Mouse (Mus musculus): Measurements from ENCODE around the gene Plekhg6.

Gene Plekhg6

DNA sequence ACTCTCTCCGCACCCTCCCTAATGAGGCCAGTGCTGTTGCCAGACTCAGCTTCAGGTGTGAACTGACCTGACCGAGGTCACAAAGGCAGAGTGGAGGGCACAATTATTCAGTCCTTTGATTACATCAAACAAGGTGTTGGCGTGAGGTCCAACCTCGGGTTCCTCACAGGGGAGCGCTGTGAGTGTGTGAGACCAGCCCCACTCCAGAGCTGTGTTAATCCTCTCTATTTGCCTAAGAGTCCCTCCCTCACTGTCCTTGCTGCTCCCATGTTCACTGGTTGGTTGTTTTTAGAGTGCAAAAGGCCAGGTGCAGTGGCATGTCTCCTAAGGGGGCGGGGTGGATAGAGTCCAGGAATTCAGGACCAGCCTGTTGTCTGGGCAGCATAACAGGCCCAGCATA, 5.5 kb upstream of the Plekhg6 start:
- no peak for DNase-seq (ENCODE audit: extremely low read depth, insufficient read length, low spot score)

DNA sequence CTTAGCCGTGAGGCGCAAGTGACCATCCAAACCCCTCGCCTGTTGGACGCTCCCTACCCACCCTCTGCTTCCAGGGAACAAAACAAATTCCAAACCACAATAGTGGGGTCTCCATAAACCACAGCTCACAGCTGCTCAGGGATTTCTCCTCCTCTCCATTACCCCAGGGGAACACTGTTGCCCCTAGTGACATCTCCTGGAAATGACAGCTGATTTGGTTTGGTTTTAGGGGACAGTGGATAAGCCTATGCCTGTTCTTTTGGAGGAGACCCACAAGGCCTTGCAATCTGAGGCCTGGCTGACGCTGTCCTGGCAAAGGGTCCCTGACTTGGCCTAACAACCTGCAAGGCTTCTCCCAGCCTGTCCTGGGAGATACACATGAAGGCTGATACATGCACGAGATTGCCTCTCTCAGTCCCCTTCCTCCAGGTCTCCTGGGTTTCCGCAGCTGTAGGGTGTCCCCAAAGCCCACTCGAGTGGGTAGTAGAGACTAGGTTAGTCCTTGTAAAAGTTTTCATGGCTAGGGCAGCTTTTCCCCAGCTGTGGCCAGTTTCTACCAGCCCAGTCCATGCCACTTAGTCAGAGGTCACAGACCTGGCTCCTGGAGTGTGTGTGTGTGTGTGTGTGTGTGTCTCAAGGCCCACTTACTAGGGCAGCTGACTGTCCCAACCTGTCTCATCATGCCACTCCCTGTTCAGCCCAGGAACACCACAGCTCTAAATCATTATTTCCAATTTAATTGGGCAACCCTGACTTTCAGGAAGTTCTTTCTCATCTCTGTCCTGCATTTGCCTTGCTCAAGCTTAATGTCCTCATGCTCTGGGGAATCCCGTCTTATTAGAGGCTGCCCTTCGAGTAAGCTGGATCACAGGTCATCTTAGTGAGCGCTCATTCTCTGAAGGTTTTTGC, 4.7 kb upstream of the Plekhg6 start:
- no peak for DNase-seq (ENCODE audit: extremely low read depth, insufficient read length, low spot score)

DNA sequence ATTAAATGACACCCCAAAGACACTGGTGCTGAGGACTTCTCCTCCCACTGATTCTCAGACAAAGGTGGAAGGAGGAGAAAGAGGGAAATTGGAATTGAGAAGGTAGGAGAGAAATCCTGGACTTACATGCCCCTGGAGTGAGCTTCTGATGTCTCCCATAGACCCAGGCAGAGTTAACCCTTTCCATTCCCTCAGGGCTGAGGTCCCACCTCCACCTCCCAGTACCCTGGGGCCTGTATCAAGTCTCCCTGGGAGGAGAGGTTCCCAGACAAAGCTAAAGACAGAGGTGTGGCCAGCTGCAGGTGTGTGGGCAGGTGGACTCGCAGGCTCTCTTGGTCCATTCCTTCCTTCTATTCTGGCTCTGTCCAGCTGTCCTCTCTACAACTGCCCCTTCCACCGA, 1.4 kb upstream of the Plekhg6 start:
- no peak for DNase-seq (ENCODE audit: extremely low read depth, insufficient read length, low spot score)

DNA sequence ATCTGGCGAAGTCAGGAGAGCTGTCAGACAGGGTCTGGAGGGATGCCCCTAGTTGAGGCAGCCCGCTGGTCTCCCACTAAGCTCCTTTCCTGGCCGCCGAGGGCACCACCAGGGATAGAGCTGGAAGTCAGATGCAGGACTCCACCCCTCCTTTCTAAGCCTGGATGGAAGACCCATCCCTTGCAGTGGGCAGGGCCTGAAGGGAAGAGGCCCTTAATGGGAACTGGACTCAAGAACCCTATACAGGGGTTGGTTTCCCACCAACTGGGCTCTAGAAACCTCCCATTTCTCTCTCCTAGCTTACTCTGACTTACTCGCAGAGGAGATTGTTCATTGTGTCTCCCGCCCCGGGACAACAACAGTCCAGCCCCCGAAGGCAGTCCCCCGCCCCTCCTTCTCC, 812 bp downstream of the Plekhg6 start:
- no peak for DNase-seq (ENCODE audit: extremely low read depth, insufficient read length, low spot score)

DNA sequence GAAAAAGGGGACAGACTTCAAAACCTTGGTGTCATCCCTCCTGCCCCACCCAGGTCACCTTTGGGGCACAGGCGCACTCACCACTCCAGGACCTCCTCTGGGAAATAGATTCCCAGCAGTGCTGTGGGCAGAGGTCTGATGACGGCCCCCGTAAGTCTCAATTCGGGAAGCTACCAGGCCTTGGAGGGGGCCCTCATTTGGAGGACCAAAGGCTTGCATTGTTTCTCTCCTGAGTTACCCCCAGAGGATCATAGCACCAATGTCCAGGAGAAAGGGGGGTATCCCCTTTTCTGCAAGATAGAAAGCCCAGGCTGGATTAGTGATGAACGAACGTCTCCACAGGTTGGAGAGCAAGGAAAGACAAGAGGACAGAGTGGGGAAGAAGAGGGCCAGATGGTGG, 2.0 kb downstream of the Plekhg6 start:
- no peak for DNase-seq (ENCODE audit: extremely low read depth, insufficient read length, low spot score)

DNA sequence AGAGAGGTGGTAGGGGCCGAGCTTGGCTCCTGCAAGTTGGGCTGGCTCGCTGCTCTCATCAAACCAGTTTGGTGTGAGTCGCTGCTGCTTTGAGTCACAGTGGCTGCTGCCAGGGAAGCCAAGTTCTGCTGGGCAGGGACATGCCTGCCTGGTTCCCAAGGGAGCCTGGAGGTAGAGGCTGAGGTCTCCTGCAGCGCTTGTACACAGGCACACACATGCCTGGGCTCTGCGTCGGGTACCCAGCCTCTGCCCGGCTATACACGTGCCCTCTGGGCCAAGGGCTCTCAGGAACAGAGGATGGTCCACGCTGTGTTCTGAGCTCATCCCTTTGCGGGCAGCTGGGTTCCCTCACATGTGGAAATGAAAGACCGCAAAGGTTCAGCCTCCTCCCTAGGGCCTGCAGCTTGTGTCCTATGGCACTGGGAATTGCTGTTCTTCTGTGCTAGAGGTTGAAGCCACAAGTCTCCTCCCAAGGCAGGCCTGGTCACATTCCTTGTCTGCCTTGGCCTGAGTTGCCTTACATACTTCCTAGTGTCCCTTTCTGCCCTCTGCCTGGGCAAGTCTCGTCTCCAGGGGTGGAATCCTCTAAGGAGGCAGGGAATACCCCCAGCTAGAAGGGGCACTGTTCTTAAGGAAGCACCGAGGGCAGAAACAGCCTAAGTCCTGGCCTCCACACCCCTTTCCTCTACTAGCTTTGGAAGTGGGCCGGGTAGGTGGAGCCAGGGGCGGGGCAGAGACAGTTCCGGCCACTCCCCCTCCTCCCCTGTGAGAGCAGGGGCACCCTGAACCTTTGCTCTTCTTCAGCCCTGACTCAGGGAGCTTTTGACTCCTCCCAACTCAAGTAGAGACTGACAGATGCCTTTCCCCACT, 2.8 kb downstream of the Plekhg6 start:
- DNase-seq (ENCODE audit: extremely low read depth, insufficient read length, low spot score) = peak; percentile 96

DNA sequence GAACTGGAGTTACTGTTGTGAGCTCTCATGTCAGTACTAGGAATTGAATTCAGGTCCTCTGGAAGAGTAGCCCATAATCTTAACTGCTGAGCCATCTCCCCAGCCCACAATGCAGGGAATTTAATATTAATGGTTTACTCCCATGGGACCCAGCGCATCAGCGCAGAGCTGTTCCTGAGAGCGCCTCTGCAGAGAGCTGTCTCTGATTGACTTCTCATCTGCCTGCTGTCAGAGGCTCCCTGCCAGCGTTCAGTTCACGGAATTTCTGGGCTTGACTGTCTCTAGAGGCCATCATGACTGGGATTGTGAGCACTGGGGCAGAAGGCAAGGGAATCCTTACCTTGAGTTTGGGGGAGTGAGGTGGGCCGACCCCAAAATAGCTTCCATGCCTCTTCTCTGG, 3.6 kb downstream of the Plekhg6 start:
- no peak for DNase-seq (ENCODE audit: extremely low read depth, insufficient read length, low spot score)

DNA sequence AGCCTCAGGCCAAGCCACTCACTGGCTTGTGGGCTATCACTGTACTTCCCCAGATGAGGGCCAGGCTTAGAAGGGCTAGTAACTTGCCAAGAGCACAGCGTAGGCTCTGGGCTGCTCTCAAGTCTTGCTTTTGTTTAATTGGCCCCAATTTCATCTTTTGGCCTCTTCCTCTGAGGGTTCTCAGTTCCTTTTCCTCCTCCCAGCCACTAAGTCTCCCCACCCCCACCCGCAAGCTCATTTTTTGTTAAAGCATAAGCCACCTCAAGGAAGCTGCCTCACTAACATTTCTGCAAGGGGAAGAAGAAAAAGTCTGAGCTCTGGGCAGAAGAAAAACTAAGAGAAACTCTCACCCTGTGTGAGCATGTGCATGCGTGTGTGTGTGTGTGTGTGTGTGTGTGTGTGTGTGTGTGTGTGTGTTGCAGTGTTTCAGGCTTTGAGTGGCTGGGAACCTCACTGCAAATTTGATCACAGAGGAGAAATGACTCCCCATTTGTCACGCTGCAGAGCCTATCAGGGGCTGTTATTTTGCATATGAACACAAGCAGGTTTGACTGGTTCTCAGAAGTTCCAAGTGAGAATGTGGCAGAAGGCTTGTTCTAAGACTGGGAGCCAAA, 12.7 kb downstream of the Plekhg6 start:
- DNase-seq (ENCODE audit: extremely low read depth, insufficient read length, low spot score) = no peak

DNA sequence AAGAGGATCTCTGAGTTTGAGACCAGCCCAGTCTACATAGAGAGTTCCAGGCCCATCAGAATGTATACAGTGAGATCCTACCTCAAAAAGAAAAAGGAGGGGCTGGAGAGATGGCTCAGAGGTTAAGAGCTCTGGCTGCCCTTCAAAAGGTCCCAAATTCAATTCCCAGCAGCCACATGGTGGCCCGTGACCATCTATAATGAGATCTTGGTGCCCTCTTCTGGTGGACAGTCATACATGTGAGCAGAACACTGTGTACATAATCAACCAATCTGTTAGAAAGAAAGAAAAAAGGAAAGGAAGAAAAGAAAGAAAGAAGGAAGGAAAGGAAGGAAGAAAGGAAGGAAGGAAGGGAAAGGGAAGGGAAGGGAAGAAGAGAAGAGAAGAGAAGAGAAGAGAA, 14.5 kb downstream of the Plekhg6 start:
- DNase-seq (ENCODE audit: extremely low read depth, insufficient read length, low spot score) = no peak

DNA sequence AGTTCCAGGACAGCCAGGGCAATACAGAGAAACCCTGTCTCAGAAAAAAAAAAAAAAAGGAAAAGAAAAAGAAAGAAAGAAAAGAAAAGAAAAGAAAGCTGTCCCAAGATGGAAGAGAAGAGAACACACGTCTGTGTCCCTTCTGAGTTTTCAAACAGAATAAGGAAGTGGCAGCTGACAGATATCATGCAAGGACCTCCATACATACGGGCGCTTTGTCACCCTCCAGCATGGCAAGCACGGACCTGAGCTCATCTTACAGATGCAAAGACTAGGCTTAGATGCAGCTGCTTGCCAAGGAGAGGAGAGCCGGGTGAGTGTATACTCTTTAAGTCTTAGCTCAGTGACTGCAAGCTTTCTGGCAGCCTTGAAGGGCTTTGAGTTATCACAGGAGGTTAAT, 15.1 kb downstream of the Plekhg6 start:
- DNase-seq (ENCODE audit: extremely low read depth, insufficient read length, low spot score) = no peak

DNA sequence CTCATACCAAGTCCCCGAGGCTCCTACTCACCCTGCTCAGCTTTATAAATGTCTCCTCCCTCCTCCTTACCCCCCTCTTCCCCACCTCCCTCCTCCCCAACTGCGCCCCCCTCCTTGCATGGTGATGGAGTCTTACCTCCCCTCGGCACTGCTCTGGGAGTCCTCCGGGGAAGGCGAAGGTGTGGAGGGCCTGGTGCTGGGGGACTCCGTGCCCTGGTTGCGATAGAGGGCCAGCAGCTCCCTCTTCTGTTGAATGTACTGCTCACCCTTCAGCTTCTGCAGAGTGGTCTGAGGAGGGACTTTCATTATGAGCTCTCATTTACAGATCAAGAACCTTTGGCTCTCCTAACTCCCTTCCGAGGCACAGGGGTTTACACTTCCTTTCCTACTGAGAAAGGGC, 16.1 kb downstream of the Plekhg6 start:
- no peak for DNase-seq (ENCODE audit: extremely low read depth, insufficient read length, low spot score)

DNA sequence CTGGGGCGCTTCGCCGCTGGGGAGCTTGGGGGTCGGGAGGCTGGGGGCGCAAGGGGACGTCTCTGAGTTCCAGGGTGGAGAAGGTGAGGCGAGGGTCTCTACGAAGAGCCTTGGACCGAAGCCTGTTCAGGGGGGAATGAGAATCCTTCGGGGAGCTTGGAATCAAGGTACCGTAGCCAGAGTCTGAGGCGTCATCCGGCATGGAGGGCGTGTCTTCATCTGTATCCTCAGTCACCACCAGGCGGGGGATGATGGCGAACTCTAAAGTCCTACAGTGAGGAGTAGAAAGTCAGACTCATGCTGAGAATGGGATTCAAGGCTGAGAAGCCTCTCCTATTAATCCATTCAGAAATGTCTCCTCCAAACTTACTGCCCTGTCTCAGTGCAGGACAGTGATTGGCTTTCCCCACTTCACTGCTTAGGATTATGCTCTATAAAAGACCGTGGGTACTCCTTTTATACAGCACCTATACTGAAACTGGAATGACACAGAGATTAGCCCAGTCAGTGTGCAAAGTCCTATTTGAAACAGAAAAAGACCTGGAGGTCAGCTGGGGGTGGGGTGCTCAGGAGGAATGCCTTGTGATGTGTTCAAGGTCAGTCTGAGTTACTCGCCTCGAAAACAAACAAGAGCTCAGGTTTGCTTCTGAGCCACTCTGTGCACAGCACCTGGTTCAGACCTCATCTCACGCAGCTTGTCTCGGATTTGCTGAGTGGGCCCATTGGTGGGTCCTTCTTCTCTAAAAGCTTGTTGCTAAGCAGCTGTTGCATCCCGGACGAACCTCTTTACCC, 16.9 kb downstream of the Plekhg6 start:
- no peak for DNase-seq (ENCODE audit: extremely low read depth, insufficient read length, low spot score)

DNA sequence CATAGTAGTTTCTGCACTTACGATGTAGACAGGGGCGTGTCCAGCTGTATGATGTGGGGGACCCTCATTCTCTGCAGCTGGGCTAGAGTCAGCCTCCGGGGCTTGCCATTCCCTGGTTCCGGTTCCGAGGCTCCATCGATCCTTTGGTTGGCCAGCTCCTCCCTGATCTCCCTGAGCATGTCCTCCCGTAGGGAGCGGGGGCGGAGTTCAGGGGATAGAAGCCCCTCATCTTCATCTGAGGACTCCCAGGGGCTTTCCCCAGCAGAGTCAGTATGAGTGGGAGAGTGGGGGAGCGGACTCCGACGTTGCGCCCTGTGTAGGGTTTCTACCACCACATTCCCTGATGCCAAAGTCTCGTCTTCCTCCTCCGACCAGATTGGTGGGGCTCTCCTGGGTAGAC, 17.6 kb downstream of the Plekhg6 start:
- no peak for DNase-seq (ENCODE audit: extremely low read depth, insufficient read length, low spot score)

DNA sequence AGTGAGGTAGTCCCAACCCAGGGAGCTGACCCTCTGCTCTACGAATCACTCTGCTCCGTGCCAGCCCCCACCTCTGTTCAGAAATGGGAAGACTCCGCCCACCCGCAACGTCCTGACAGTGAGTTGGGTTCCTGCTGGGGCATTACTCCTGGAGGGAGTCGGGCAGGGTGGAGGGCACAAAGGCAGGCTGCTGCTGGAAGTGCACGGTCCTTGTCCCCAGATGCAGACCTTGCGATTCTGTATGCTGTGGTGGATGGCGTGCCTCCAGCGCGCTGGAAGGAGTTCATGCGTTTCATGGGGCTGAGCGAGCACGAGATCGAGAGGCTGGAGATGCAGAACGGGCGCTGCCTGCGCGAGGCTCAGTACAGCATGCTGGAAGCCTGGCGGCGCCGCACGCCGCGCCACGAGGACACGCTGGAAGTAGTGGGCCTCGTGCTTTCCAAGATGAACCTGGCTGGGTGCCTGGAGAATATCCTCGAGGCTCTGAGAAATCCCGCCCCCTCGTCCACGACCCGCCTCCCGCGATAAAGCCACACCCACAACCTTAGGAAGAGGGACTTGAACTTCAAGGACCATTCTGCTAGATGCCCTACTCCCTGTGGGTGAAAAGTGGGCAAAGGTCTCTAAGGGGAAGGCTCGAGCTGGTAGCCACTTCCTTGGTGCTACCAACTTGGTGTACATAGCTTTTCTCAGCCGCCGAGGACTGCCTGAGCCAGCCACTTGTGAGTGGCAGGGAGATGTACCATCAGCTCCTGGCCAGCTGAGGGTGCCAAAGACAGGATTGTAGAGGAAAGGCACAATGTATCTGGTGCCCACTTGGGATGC, 18.9 kb downstream of the Plekhg6 start:
- DNase-seq (ENCODE audit: extremely low read depth, insufficient read length, low spot score) = peak; percentile 46

DNA sequence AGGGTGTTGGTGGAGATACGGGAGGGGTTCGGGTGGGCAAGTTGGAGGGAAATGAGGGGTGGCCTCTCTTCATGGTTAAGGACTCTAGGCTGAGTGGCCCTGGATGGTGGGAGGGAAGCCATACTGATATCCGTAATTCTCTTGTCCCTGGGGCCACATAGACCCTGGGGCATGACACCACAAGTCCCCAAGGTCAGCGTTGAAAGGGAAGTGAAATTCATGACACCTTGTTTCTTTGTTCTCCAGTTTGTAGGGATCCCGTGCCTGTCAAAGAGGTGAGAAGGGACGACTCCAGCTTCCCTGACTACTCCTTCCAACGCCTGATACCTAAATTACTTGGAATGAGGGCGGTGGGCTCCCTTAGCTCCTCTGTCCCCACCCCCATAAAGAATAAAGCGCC, 19.7 kb downstream of the Plekhg6 start:
- DNase-seq (ENCODE audit: extremely low read depth, insufficient read length, low spot score) = no peak

DNA sequence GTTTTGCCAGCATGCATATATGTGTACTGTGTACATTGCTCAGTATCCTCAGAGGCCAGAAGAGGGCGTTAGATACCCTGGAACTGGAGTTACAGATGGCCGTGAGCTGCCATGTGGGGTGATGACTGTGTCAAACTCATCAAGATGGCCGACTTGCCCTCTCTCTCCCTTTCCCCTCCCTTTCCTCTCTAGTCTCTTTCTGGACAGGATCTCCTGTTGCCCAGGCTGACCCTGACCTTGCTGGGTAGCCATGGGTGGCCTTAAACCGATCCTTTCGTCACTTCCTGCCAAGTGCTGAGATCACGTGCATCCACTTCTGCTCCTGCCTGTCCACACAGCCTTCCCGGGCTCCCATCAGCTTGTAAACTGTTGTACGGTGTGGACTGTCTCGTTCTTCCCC, 20.6 kb downstream of the Plekhg6 start:
- DNase-seq (ENCODE audit: extremely low read depth, insufficient read length, low spot score) = no peak

DNA sequence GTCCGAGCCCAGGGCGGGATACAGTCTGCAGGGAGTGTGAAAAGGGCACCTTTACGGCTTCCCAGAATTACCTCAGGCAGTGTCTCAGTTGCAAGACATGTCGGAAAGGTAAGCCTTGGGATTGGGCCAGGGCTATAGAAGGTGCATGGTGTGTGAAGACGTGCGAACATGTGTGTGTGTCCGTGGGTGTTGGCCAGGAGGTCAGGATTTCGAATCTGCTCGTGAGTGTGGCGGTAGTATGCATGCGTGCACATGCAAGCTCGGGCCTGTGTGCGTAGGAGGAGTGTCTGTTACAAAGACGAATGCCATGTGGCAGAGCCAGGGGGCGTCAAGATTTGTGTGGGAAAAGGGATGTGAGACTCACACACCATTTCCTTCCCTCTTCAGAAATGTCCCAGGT, 23.3 kb downstream of the Plekhg6 start:
- no peak for DNase-seq (ENCODE audit: extremely low read depth, insufficient read length, low spot score)

DNA sequence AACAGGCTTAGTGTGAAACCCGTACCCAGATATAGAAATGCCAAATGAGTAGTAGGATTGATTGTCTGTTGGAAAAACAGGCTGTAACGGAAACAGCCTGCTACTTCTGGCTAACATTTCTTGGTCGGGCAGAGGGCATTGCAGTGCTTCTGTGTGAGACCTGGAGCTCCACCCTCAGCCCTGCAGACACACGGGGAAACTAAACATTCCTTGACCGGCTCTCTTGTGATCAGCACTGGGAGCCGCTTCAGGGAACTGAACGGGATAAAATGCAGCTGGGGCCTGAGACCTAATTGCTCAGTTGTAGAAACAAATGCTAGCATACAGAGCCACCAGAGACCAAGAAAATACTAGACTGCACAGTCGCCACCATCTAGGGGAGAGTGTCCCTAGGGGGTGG, 24.3 kb downstream of the Plekhg6 start:
- no peak for DNase-seq (ENCODE audit: extremely low read depth, insufficient read length, low spot score)

DNA sequence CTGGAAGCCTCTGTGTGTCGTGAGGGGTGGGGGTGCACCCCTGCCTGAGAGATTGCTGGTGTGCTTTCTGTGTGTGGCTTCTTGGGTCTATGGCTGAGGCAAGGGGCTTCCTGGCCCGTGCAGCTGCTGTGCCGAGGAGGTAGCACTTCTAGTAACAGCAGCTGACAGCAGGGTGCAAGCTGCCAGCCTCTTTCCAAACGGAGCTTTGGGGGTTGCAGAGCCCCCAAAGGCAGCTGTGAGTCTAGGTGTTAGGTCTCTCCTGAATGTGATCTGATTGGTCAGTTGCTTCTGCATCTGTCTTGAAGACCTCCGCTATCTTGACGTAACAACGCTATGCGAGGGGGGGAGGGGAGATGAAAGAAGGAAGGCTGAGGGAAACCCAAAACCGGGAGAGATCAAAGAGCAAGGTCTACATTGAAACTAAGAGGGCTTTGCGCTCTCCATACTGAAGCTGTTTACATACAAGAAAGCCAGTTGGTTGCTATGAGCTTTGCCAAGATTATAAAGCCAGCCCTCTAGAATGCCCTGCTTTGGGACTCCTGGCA, 25.3 kb downstream of the Plekhg6 start:
- DNase-seq (ENCODE audit: extremely low read depth, insufficient read length, low spot score) = no peak

Measured in 3134 (cell line).